17 mouse cellular contexts compared by ENCODE assay signal in the genomic region with DNA sequence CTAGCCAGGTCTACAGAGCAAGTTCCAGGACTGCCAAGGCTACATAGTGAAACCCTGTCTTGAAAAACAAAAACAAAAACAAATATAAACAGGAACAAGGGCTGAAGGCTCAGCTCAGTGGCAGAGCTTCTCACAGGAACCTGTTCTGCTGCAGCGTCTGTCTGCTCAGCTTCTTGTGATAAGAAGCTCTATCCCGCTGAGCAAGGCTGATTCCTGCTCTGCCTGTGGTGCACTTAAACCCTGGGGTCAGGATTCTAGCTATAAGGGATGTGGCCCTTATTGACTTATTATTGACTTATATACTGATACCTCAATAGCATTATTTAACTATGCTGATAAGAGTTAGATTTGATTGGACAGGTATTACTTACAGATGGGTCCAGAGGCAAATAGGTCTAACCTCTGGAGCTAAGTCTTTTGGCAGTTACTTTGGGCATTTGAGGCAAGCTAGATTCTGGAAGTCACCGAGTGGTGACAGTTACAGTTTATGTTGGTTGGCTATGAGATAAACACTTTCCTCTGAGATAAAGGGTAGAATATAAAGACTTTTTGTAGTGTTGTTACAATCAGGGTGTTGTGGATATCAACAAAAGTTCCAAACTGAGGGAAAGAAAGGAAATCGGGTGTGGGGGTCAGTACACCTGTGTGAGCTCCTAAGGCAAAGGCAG.
"Had no signal": no experiment of that assay in that cellular context is flagged by ENCODE, and none has a peak within 500 bp of the region (broad histone marks: within the 10 kb centered on the region; RNA-seq: fewer than 3 reads in every experiment).

No protein-coding gene starts in this region.

- H3K36me3 ChIP-seq: kidney, embryonic 15.5 days; limb, embryonic 12.5 days; limb, embryonic 15.5 days had no signal

- H3K4me1 ChIP-seq: limb, embryonic 15.5 days; megakaryocyte, embryonic 14.5 days had no signal

- H3K9ac ChIP-seq: kidney, embryonic 15.5 days; limb, embryonic 12.5 days; limb, embryonic 15.5 days; liver, embryonic 14.5 days; liver, postnatal 0 days; lung, embryonic 14.5 days had no signal

- H3K27me3 ChIP-seq: kidney, embryonic 15.5 days; limb, embryonic 15.5 days; megakaryocyte, embryonic 14.5 days had no signal

- DNase-seq: kidney, adult 8-10 months; kidney, postnatal 10 days; kidney, postnatal 36 days; layer of hippocampus, postnatal 36 days; left cerebral cortex, postnatal 4 days; liver, postnatal 0 days; lung, embryonic 14.5 days; midbrain, embryonic 14.5 days; thymus, postnatal 25 days had no signal

- ATAC-seq: liver, postnatal 0 days; lung, postnatal 0 days had no signal

- H3K4me3 ChIP-seq: kidney, embryonic 15.5 days; limb, embryonic 12.5 days; limb, embryonic 15.5 days; megakaryocyte, embryonic 14.5 days had no signal

- H3K27ac ChIP-seq: kidney, embryonic 15.5 days; limb, embryonic 12.5 days; limb, embryonic 15.5 days; liver, embryonic 14.5 days; macrophage; stomach, postnatal 0 days had no signal

- H3K9me3 ChIP-seq: kidney, embryonic 15.5 days; limb, embryonic 12.5 days; limb, embryonic 15.5 days; megakaryocyte, embryonic 14.5 days had no signal
